Mouse (Mus musculus): ENCODE measurements around the gene Isg15. TPM values are rescaled to one million over a fixed set of nuclear protein-coding genes. Genes with fewer than 3 reads are reported as not detected.

Isg15 gene
- polyA plus RNA-seq, 1 experiment from 2014 or later, result 2.2 TPM

- Histone ChIP-seq H3K4me1 (replicated peaks) (no peaks in the 10 kb centered on the region), H3K4me2 (no peak overlapping the region), H3K9me3 (no peaks in the 10 kb centered on the region), H3K9ac (no peak overlapping the region), H3K27me3 (no peaks in the 10 kb centered on the region), H3K4me3 (no peak overlapping the region), H3K36me3 (peaks cover 32% of the 10 kb centered on the region), H3K27ac (replicated peaks) (no peak overlapping the region)
- WGBS, result 88% methylated on average over 11 of the region's 11 CpGs
- ATAC-seq (ENCODE audit: low read depth), result no peak
Measured at GRCm38 (mm10) chr4:156219936-156220335, 19.3 kb upstream of the Isg15 start.

- Histone ChIP-seq H3K4me3 (no peak overlapping the region), H3K4me2 (no peak overlapping the region), H3K27me3 (no peaks in the 10 kb centered on the region), H3K9ac (no peak overlapping the region), H3K36me3 (peaks cover 28% of the 10 kb centered on the region), H3K27ac (replicated peaks) (no peak overlapping the region), H3K9me3 (no peaks in the 10 kb centered on the region), H3K4me1 (replicated peaks) (no peaks in the 10 kb centered on the region)
- WGBS, result 88% methylated on average over 16 of the region's 16 CpGs
- no peak for ATAC-seq (ENCODE audit: low read depth)
Measured at GRCm38 (mm10) chr4:156217838-156218237, 17.2 kb upstream of the Isg15 start.

- no peak overlapping the region for H3K4me3 ChIP-seq
- peaks cover 22% of the 10 kb centered on the region for H3K36me3 ChIP-seq
- 84% methylated on average over 16 of the region's 16 CpGs for WGBS
- no peaks in the 10 kb centered on the region for H3K4me1 ChIP-seq (replicated peaks)
- H3K27ac ChIP-seq (replicated peaks), result no peak overlapping the region
- H3K4me2 ChIP-seq, result no peak overlapping the region
- no peak for ATAC-seq (ENCODE audit: low read depth)
- H3K27me3 ChIP-seq, result no peaks in the 10 kb centered on the region
- H3K9ac ChIP-seq, result no peak overlapping the region
- no peaks in the 10 kb centered on the region for H3K9me3 ChIP-seq
Measured at GRCm38 (mm10) chr4:156217022-156217669, 16.5 kb upstream of the Isg15 start.

- 91% methylated on average over 2 of the region's 2 CpGs for WGBS
- Histone ChIP-seq H3K27ac (replicated peaks) (no peak overlapping the region), H3K27me3 (no peaks in the 10 kb centered on the region), H3K36me3 (peaks cover 12% of the 10 kb centered on the region; the same call in 1 of the 2 replicates), H3K4me3 (no peak overlapping the region), H3K9me3 (no peaks in the 10 kb centered on the region), H3K4me2 (no peak overlapping the region), H3K9ac (no peak overlapping the region), H3K4me1 (replicated peaks) (no peaks in the 10 kb centered on the region)
- no peak for ATAC-seq (ENCODE audit: low read depth)
Measured at GRCm38 (mm10) chr4:156216196-156216595, 15.6 kb upstream of the Isg15 start.

GRCm38 (mm10) chr4:156215649-156216048 lies 15.0 kb upstream of the Isg15 start, which contains the start of gene Perm1:
TSS of gene Perm1 (plus strand) at chr4:156215868.
- H3K9ac ChIP-seq, result no peak within 1 kb of the TSS
- H3K27ac ChIP-seq (replicated peaks), result no peak within 1 kb of the TSS
- H3K4me1 ChIP-seq (replicated peaks), result no peaks in the 10 kb centered on the region
- no peaks in the 10 kb centered on the region for H3K9me3 ChIP-seq
- H3K27me3 ChIP-seq, result no peaks in the 10 kb centered on the region
- WGBS, result 82% methylated on average over 4 of the region's 4 CpGs
- H3K36me3 ChIP-seq, result peaks cover 12% of the 10 kb centered on the region; the same call in 1 of the 2 replicates
- H3K4me2 ChIP-seq, result no peak within 1 kb of the TSS
- no peak for ATAC-seq (ENCODE audit: low read depth)
- H3K4me3 ChIP-seq, result no peak within 1 kb of the TSS

- ATAC-seq (ENCODE audit: low read depth), result no peak
- Histone ChIP-seq H3K4me1 (replicated peaks) (no peaks in the 10 kb centered on the region), H3K36me3 (no peaks in the 10 kb centered on the region), H3K27ac (replicated peaks) (no peak overlapping the region), H3K27me3 (no peaks in the 10 kb centered on the region), H3K4me3 (no peak overlapping the region), H3K9ac (no peak overlapping the region), H3K4me2 (no peak overlapping the region), H3K9me3 (no peaks in the 10 kb centered on the region)
- 93% methylated on average over 13 of the region's 13 CpGs for WGBS
Measured at GRCm38 (mm10) chr4:156213134-156213533, 12.5 kb upstream of the Isg15 start.

- no peak for ATAC-seq (ENCODE audit: low read depth)
- no peak overlapping the region for H3K4me2 ChIP-seq
- peaks cover under 1% of the 10 kb centered on the region; the same call in 1 of the 2 replicates for H3K27me3 ChIP-seq
- peaks cover 4% of the 10 kb centered on the region; the same call in 1 of the 2 replicates for H3K4me1 ChIP-seq (replicated peaks)
- no peaks in the 10 kb centered on the region for H3K9me3 ChIP-seq
- WGBS, result 76% methylated on average over 13 of the region's 13 CpGs
- H3K9ac ChIP-seq, result no peak overlapping the region
- H3K27ac ChIP-seq (replicated peaks), result no peak overlapping the region
- 0 out of 2 replicates have a peak, but pooled peaks cover 3% of the 10 kb centered on the region for H3K36me3 ChIP-seq
- H3K4me3 ChIP-seq, result no peak overlapping the region
Measured at GRCm38 (mm10) chr4:156209963-156210635, 9.5 kb upstream of the Isg15 start.

GRCm38 (mm10) chr4:156208872-156209271 lies 8.3 kb upstream of the Isg15 start:
- Histone ChIP-seq H3K4me3 (no peak overlapping the region), H3K36me3 (0 out of 2 replicates have a peak, but pooled peaks cover 3% of the 10 kb centered on the region), H3K27ac (replicated peaks) (no peak overlapping the region), H3K4me1 (replicated peaks) (peaks cover 16% of the 10 kb centered on the region), H3K27me3 (peaks cover 12% of the 10 kb centered on the region; the same call in 1 of the 2 replicates), H3K4me2 (no peak overlapping the region), H3K9me3 (no peaks in the 10 kb centered on the region), H3K9ac (no peak overlapping the region)
- WGBS, result 91% methylated on average over 4 of the region's 4 CpGs
- ATAC-seq (ENCODE audit: low read depth), result no peak

GRCm38 (mm10) chr4:156203413-156204131 lies 3.0 kb upstream of the Isg15 start:
- ATAC-seq (ENCODE audit: low read depth), result peak; percentile 51
- WGBS, result under 1% methylated on average over 49 of the region's 49 CpGs
- Histone ChIP-seq H3K9me3 (no peaks in the 10 kb centered on the region), H3K4me1 (replicated peaks) (peaks cover 29% of the 10 kb centered on the region), H3K4me3 (peak overlapping the region; percentile 55), H3K27ac (replicated peaks) (peak overlapping the region; percentile 68), H3K27me3 (peaks cover 26% of the 10 kb centered on the region; the same call in 1 of the 2 replicates), H3K9ac (peak overlapping the region; percentile 79), H3K36me3 (0 out of 2 replicates have a peak, but pooled peaks cover 3% of the 10 kb centered on the region), H3K4me2 (peak overlapping the region; percentile 92)

GRCm38 (mm10) chr4:156203001-156203412 lies 2.4 kb upstream of the Isg15 start, which contains the start of gene AW011738:
TSS of gene AW011738 (plus strand) at chr4:156203304.
- under 1% methylated on average over 38 of the region's 39 CpGs for WGBS
- ATAC-seq (ENCODE audit: low read depth), result peak; percentile 75
- H3K9me3 ChIP-seq, result no peaks in the 10 kb centered on the region
- peak within 1 kb of the TSS; percentile 79 for H3K9ac ChIP-seq
- H3K27me3 ChIP-seq, result peaks cover 26% of the 10 kb centered on the region; the same call in 1 of the 2 replicates
- H3K27ac ChIP-seq (replicated peaks), result peak within 1 kb of the TSS; percentile 77
- H3K4me3 ChIP-seq, result peak within 1 kb of the TSS; percentile 55
- H3K4me2 ChIP-seq, result peak within 1 kb of the TSS; percentile 92
- peaks cover 29% of the 10 kb centered on the region for H3K4me1 ChIP-seq (replicated peaks)
- 0 out of 2 replicates have a peak, but pooled peaks cover 3% of the 10 kb centered on the region for H3K36me3 ChIP-seq

- ATAC-seq (ENCODE audit: low read depth), result no peak
- peak overlapping the region; percentile 79 for H3K9ac ChIP-seq
- peak overlapping the region; percentile 77 for H3K27ac ChIP-seq (replicated peaks)
Measured at GRCm38 (mm10) chr4:156202462-156202893, 1.9 kb upstream of the Isg15 start.

More at GRCm38 (mm10) chr4:156202462-156202893, 1.9 kb upstream of the Isg15 start:
- Histone ChIP-seq H3K4me1 (replicated peaks) (peaks cover 29% of the 10 kb centered on the region), H3K4me3 (peak overlapping the region; percentile 55), H3K36me3 (0 out of 2 replicates have a peak, but pooled peaks cover 3% of the 10 kb centered on the region), H3K9me3 (no peaks in the 10 kb centered on the region), H3K27me3 (peaks cover 26% of the 10 kb centered on the region; the same call in 1 of the 2 replicates), H3K4me2 (peak overlapping the region; percentile 92)
- WGBS, result 44% methylated on average over 12 of the region's 12 CpGs

Measured in neural tube, embryonic 13.5 days (tissue).